Mouse (Mus musculus) lung, postnatal 4 days (tissue): ENCODE measurements around the gene Rad9a.

Experiments used
- DNase-seq, 2 experiments: peaks; one replicate each; pipeline ENCODE4 v3.0.0; 2021

Rad9a gene

GRCm38 (mm10) chr19:4217855-4218254 is 16.4 kb upstream of the Rad9a start:
- no peak for DNase-seq

DNA sequence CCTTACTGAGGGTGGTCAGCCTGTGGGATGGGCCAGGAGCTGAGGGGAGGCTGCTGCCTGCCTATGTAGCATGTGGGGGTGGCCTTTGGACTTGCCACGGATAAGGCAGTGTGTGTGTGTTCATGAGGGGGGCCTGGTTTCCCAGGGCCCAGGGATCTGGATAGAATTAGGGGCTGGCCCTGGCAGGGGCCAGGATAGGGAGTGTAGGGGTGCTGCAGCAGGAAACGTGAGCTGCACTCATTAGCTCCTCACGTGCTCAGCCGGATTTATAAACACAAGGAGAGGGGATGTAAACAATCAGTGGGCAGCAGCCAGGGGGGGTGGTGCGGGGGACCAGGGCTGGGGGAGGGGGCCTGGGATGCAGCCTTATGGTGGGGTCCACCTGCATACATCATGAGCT is 15.7 kb upstream of the Rad9a start:
- peak in 1 of 2 experiments; percentile 69 for DNase-seq

GRCm38 (mm10) chr19:4216041-4216685 is 14.7 kb upstream of the Rad9a start:
- peak; percentile 72 for DNase-seq

DNA sequence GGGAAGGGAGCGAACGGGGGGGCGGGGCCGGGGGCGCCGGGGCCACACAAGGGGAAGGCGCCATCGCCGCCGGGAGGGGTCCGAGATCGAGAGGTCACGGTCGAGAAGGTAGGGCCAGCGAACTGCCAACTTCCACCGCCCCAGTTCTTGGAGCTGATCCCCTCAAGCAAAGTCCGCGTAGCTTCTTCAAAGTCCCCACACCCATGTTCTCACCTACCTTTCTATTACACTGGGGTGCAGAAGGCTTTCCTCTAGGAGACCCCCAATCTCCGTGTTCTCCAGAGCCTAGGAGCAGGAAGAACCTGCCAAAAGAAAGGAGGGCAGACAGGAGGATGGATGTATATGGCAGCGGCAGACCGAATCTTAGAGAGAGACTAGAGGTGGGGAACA is 14.0 kb upstream of the Rad9a start:
- DNase-seq = no peak

DNA sequence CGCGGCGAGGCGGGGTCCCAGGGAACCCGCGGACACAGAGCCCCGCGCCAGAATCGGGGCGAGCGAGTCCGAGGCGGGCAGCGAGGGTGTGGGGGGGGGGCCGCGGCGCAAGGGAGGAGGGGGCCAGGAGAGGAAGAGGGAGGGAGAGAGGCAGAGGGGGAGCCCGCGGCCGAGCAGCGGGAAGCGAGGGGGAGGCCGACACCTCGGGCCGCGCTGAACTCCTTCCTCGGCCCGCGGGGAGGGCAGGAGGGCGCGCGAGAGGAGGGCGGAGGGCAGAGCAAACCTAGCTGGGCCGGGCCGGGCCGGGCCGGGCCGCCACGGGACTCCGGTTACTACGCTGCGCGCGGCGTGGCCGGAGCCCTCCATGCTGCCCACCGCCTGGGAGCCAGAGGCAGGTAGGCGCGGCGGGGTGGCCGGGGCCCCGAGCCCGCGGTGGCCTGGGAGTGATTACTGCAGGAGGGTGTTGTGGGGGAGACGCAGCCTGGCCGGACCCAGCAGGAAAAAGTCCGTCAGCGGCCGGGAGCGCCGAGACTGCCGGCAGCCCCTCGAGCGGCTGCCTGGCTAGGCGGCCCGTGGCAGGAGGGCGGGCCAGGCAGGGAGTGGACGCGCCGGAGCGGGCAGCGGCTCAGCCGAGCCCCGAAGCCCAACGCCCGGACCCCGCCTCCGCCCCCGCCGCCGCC is 13.4 kb upstream of the Rad9a start:
- peak; percentile 59 to 73 for DNase-seq

DNA sequence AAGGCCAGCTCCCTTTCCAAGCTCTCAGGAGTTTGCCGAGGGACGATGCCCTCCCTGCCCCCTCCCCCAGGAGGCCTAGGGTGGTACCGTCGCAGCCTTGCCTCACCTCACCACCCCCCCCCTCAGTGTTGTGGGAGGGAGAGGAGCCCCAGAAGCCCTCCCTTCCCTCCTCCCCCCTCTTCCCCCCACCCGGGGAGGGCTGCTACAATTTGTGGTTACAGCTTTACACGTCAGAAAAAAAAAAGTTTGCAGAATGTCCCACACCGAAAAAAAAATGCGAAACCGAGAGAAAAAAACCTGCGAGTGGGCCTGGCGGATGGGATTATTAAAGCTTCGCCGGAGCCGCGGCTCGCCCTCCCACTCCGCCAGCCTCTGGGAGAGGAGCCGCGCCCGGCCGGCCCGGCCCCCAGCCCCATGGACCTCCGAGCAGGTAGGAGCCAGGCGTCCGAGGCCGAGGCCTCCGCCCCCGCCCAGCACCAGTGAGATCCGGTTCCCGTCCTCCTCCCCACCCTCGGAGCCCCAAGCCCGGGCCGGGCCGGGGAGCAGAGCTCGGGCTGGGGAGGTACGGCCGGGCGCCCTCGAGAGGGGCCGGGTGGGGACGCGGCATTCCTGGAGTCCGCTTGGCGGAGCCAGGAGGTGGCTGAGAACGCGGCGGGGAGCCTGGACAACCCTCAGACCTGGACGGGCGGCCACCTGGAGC is 12.8 kb upstream of the Rad9a start, which contains the start of the genes Clcf1 and AC109138.7:
Clcf1 (plus strand) TSS at position 168 of the 700 bp plus-strand sequence.
AC109138.7 (plus strand) TSS at position 287 of the 700 bp plus-strand sequence.
- DNase-seq = peak; percentile 77 to 83

GRCm38 (mm10) chr19:4213524-4213974 is 12.1 kb upstream of the Rad9a start:
- peak; percentile 63 to 77 for DNase-seq

- DNase-seq = no peak
These were observed 10.6 kb upstream of the Rad9a start for GRCm38 (mm10) chr19:4211891-4212588.

GRCm38 (mm10) chr19:4208563-4208962 is 7.1 kb upstream of the Rad9a start:
- no peak for DNase-seq

DNA sequence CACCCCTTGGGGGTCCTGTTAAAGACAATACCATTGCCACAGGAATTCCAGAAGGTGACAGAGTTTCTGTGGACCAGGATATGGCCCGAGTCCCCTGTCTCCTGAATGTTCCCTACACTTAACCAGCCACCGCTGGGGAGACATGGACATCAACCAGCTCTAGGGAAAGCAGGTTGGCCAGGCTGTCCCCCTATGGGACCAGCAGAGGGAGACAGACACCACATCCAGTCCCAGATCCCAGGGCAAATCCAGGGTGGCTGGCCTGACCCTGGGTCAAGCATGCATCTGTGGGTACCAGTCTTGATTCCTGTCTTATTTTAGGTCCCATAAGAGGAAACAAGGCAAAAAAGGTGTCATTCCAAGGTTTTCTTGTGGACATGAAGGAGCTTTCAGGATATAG is 5.5 kb upstream of the Rad9a start:
- DNase-seq = peak; percentile 80 to 86

- DNase-seq = no peak
These were observed 3.4 kb upstream of the Rad9a start for GRCm38 (mm10) chr19:4204889-4205288.

DNA sequence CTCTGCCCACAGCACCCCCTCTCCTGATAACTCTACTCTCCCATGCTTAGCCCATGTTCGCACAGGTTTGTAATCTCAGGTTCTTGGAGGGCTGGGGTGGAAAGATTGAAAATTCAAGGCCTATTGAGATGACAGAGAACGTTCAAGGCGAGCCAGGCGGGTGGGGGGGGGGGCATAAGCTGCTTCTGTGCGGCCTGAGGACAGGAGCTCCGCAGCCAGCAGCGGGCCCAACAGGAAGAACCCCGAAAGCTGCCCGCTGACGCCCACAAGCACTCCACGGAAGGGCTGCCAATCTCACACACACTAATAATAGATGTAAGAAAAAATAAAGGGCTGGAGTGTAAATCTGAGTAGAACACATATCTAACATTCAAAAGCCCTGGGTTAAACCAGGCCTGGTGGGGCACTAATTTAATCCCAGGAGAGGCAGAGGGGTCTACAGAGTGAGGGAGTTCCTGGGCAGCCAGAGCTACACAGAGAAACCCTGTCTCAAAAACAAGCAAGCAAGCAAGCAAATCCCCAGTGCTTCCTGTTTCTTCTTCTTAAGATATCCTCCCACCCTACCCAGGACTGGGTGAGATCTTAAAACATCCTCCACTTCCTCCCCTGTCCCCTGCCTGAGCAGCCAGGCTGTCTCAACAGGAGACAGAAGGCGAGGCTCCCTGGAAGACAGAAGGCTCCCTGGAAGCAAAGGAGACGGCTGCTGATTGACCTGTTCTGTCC is 2.3 kb upstream of the Rad9a start:
- no peak for DNase-seq

- DNase-seq = no peak
These were observed 1.7 kb upstream of the Rad9a start for GRCm38 (mm10) chr19:4203148-4203547.

DNA sequence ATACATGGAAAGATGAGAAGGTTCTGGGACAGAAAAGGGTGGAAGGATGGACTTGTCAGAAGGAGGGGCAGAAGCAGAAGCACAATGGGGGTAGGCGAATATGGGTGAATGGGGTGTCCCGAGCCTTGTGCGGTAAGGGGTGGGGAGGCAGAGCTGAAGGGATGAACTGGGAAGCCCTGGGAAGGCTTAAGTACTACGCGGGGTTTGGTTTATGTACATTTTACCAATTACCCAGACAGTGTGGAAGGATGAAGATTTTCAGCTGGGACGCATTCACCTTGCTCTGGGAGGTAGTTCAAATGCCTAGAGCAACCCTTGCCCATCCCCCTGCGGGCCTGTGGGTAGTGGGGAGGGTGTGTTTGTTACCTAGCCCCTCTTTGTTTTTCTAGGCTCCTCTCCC is 687 bp upstream of the Rad9a start:
- no peak for DNase-seq

- DNase-seq = no peak
These were observed 4.3 kb downstream of the Rad9a start for GRCm38 (mm10) chr19:4197180-4197579.

- no peak for DNase-seq
These were observed 4.9 kb downstream of the Rad9a start for GRCm38 (mm10) chr19:4196548-4196947.

DNA sequence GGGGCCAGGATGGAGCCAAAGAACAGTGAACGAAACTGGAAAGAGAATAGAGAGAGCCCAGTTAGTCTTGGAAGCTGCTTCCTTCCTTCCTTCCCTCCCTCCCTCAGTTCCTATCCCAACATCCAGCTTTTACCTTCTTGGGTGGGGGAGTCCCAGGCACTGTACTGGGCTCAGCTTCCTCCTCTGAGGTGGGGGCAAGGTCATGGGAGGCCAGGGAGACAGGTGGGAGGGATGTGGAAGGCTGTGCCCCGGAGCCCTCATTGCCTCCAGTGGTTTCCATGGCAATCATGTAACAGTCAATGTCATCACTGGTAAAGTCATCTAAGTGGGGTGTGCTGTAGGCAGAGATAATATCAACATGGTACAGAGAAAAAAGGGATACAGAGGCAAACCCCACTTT is 5.4 kb downstream of the Rad9a start:
- no peak for DNase-seq

DNA sequence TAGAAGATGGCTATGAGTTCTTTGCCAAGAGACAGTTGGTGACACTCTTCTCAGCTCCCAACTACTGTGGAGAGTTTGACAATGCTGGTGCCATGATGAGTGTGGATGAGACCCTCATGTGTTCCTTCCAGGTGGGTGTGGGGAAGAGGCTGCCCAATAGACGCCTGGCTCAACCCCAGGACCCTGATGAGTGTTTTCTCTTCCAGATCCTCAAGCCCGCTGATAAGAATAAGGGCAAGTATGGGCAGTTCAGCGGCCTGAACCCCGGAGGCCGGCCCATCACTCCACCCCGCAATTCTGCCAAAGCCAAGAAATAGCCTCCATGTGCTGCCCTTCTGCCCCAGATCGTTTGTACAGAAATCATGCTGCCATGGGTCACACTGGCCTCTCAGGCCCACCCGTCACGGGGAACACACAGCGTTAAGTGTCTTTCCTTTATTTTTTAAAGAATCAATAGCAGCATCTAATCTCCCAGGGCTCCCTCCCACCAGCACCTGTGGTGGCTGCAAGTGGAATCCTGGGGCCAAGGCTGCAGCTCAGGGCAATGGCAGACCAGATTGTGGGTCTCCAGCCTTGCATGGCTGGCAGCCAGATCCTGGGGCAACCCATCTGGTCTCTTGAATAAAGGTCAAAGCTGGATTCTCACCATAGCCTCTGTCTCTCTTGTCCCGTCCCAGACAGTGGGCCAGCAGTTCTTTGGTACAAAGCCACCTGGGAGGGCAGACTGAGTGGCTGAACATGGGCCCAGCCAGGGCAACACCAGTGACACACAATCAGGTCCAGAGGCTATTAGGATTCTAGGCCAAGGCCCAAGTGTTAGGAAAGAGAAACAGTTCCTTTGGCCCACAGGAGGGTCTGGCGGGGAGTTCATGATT is 6.4 kb downstream of the Rad9a start:
- no peak for DNase-seq

GRCm38 (mm10) chr19:4194021-4194724 is 7.3 kb downstream of the Rad9a start:
- no peak for DNase-seq

DNA sequence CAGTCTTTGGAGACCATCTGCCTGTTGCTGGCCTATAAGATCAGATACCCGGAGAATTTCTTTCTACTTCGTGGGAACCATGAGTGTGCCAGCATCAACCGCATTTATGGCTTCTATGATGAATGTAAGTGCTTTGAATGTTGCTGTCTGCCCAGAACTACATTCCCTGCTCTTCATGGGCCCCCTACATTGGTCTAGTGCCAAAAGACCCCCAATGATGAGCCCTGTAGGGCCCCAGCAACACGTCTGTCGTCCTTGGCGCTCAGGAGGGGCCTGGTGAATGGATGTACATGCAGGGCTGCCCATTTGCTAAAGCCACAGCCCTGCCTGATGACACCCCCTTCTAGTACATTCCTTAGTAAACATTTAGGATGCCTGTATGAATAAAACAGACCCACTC is 8.3 kb downstream of the Rad9a start:
- no peak for DNase-seq
